Mouse (Mus musculus) spleen, postnatal 36 days (tissue): ENCODE data around the gene Gm5346.
"Not testable (repeated sequence)": the region's sequence is repeated elsewhere in the genome, so short reads cannot be mapped to it uniquely, and the experiment has no call there.

Source experiments
- DNase-seq, 2 experiments: peaks; one replicate each; pipeline ENCODE4 v3.0.0; 2022; ENCODE audit warnings: low spot score in 2 of 2, mixed read lengths in 1 of 2

Gene Gm5346

GRCm38 (mm10) chr8:43627176-43627575 is at the start of gene Gm5346:
TSS of gene Gm5346 (minus strand) at chr8:43627276.
- DNase-seq = no peak

- no peak for DNase-seq
These were observed 11.0 kb downstream of the Gm5346 start for GRCm38 (mm10) chr8:43616046-43616445.

DNA sequence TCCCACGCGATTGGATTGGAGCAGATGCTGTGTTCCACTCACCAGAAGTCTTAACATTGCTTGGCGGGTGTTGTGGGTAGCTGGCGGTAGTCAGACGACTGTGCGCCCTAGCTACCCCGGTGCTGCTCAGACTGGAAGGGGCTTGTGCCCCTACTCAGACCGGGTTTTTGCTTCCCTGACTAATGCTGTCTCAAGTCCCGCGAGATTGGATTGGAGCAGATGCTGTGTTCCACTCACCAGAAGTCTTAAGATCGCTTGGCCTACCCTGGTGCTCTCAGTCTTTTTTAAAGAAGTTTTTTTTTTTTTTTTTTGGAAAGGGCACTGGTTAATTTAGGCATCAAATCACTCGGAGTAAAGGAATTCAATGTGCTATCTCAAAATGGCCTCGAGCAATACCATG is 23.4 kb downstream of the Gm5346 start:
- DNase-seq = not testable (repeated sequence)

- DNase-seq = not testable (repeated sequence)
These were observed 23.9 kb downstream of the Gm5346 start for GRCm38 (mm10) chr8:43603166-43603565.

DNA sequence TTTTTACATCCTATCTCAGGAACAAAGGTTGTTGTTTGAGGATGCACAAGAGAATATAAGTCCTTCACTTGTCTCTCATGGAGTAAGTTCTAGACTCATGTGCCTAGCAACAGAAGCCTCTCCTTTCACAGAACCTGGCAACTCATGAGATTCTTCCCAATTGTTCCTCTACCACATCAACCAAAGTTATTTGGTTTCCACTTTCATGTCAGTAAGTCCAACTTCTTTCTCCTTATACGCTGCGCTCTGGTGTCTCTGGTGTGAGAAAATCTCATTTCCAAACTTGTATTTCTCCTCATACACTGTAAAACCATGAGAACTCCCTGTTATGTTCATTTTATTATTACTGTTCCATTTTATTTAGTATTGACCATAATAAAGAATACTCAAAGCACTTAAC is 50.5 kb downstream of the Gm5346 start, which contains the start of gene Adam26a:
TSS of gene Adam26a (minus strand) at position 101 of the 400 bp plus-strand sequence.
- DNase-seq = not testable (repeated sequence)
